Comparison of ENCODE assay signal across 8 mouse cellular contexts in genomic region chr4:116684665-116685064, GRCm38 (mm10). TPM values are rescaled to one million over a fixed set of nuclear protein-coding genes. Genes with fewer than 3 reads are reported as not detected.
DNase-seq lines count a peak whose midpoint lies in the region; ATAC-seq and TF ChIP-seq lines count a peak whose summit lies in the region.

No protein-coding gene starts in this region.

- no peak for ATAC-seq in embryonic facial prominence, embryonic 13.5 days (ENCODE audit: insufficient number of reproducible peaks, insufficient read depth, low FRiP score, low TSS enrichment, low read depth)
- no peak for ATAC-seq in intestine, embryonic 14.5 days (replicated peaks; ENCODE audit: low FRiP score, low TSS enrichment, low read depth)
- no peak for ATAC-seq in neural tube, embryonic 13.5 days (ENCODE audit: low read depth)

- H3K4me1 ChIP-seq in liver, adult 2 months (ENCODE audit: control insufficient read depth, insufficient read depth, low read length), result peaks cover 19% of the 10 kb centered on the region
- peaks cover 19% of the 10 kb centered on the region for H3K4me1 ChIP-seq in embryonic facial prominence, embryonic 13.5 days
- H3K4me1 ChIP-seq in intestine, embryonic 14.5 days (replicated peaks; ENCODE audit: control insufficient read depth, insufficient read depth, low read length), result peaks cover 14% of the 10 kb centered on the region
- H3K4me1 ChIP-seq in neural tube, embryonic 13.5 days (replicated peaks), result peaks cover 16% of the 10 kb centered on the region

- no peak for TF ChIP-seq CTCF in liver, adult 2 months (IDR thresholded peaks at IDR 0.05; ENCODE audit: low read depth, low read length)

- peaks cover 15% of the 10 kb centered on the region; the same call in 1 of the 2 replicates for H3K79me2 ChIP-seq in liver, adult 2 months (ENCODE audit: control insufficient read depth, insufficient read depth, low read length)

- no peaks in the 10 kb centered on the region for H3K27me3 ChIP-seq in liver, adult 2 months (ENCODE audit: control insufficient read depth, insufficient read depth, low read length)
- H3K27me3 ChIP-seq in embryonic facial prominence, embryonic 13.5 days, result no peaks in the 10 kb centered on the region
- H3K27me3 ChIP-seq in intestine, embryonic 14.5 days (replicated peaks; ENCODE audit: control insufficient read depth, insufficient read depth, low read length), result no peaks in the 10 kb centered on the region
- no peaks in the 10 kb centered on the region for H3K27me3 ChIP-seq in neural tube, embryonic 13.5 days

- DNase-seq in liver, adult 2 months (ENCODE audit: extremely low read depth, low read depth, low spot score), result no peak
- no peak for DNase-seq in liver
- DNase-seq in intestine, embryonic 14.5 days (ENCODE audit: low spot score), result no peak
- DNase-seq in spleen, postnatal 4 days (ENCODE audit: low spot score in 2 of 2), result no peak
- DNase-seq in layer of hippocampus, postnatal 14 days (ENCODE audit: low spot score in 2 of 2), result no peak
- no peak for DNase-seq in layer of hippocampus, postnatal 36 days

- peak overlapping the region; percentile 67 for H3K9ac ChIP-seq in liver, adult 2 months (ENCODE audit: low read depth, low read length)
- H3K9ac ChIP-seq in embryonic facial prominence, embryonic 13.5 days, result peak overlapping the region; percentile 86
- peak overlapping the region; percentile 82 for H3K9ac ChIP-seq in intestine, embryonic 14.5 days (ENCODE audit: low read length)
- peak overlapping the region; percentile 73; the same call in 1 of the 2 replicates for H3K9ac ChIP-seq in neural tube, embryonic 13.5 days

- peak overlapping the region; percentile 72; the same call in 1 of the 2 replicates for H3K4me3 ChIP-seq in liver, adult 2 months (ENCODE audit: insufficient read depth, low read depth, low read length)
- peak overlapping the region; percentile 74 for H3K4me3 ChIP-seq in embryonic facial prominence, embryonic 13.5 days
- no peak overlapping the region; the same call in 1 of the 2 replicates for H3K4me3 ChIP-seq in intestine, embryonic 14.5 days (ENCODE audit: low read depth, low read length)
- peak overlapping the region; percentile 68; the same call in 1 of the 2 replicates for H3K4me3 ChIP-seq in neural tube, embryonic 13.5 days

- no peaks in the 10 kb centered on the region for H3K9me3 ChIP-seq in embryonic facial prominence, embryonic 13.5 days
- H3K9me3 ChIP-seq in intestine, embryonic 14.5 days (ENCODE audit: control insufficient read depth, low read length), result no peaks in the 10 kb centered on the region
- no peaks in the 10 kb centered on the region for H3K9me3 ChIP-seq in neural tube, embryonic 13.5 days

- H3K36me3 ChIP-seq in liver, adult 2 months (ENCODE audit: control insufficient read depth, insufficient read depth, low read length), result peaks cover 26% of the 10 kb centered on the region
- peaks cover 21% of the 10 kb centered on the region for H3K36me3 ChIP-seq in embryonic facial prominence, embryonic 13.5 days
- H3K36me3 ChIP-seq in intestine, embryonic 14.5 days (ENCODE audit: control insufficient read depth, insufficient read depth, low read length), result peaks cover 25% of the 10 kb centered on the region
- H3K36me3 ChIP-seq in neural tube, embryonic 13.5 days, result peaks cover 15% of the 10 kb centered on the region

- H3K27ac ChIP-seq in liver, adult 2 months (replicated peaks; ENCODE audit: insufficient read depth, low read depth, low read length), result peak overlapping the region; percentile 96
- peak overlapping the region; percentile 98 for H3K27ac ChIP-seq in embryonic facial prominence, embryonic 13.5 days
- H3K27ac ChIP-seq in intestine, embryonic 14.5 days (ENCODE audit: low read depth), result peak overlapping the region; percentile 97
- peak overlapping the region; percentile 88 for H3K27ac ChIP-seq in neural tube, embryonic 13.5 days (replicated peaks)

- no peak for TF ChIP-seq POLR2A in liver, adult 2 months (IDR thresholded peaks at IDR 0.05; ENCODE audit: extremely low read depth, insufficient read depth, low read length)

- H3K4me2 ChIP-seq in embryonic facial prominence, embryonic 13.5 days, result peak overlapping the region; percentile 67
- H3K4me2 ChIP-seq in intestine, embryonic 14.5 days (ENCODE audit: low read length), result peak overlapping the region; percentile 73
- H3K4me2 ChIP-seq in neural tube, embryonic 13.5 days, result peak overlapping the region; percentile 81

- WGBS in liver, adult 2 months, result 35% methylated on average over 2 of the region's 2 CpGs
- WGBS in embryonic facial prominence, embryonic 13.5 days, result 55% methylated on average over 2 of the region's 2 CpGs
- WGBS in intestine, embryonic 14.5 days, result 90% methylated on average over 2 of the region's 2 CpGs
- 87% methylated on average over 2 of the region's 2 CpGs for WGBS in neural tube, embryonic 13.5 days

RNA-seq across cellular contexts. Expression of gene Prdx1, which starts 0.7 kb away (rescaled TPM):
- total RNA-seq in liver, adult 2 months (2014; rRNA removed), result 868 and 925 TPM in 2 replicates
- 376 and 421 TPM in 2 replicates for polyA plus RNA-seq in liver, adult 2 months (2012; rRNA removed)
- polyA plus RNA-seq in embryonic facial prominence, embryonic 13.5 days (2015; fragmentation: Nextera tagmentation; extraction: Ambion mirVana), result 1,178 and 1,215 TPM in 2 replicates
- polyA plus RNA-seq in intestine, embryonic 14.5 days (2014; fragmentation: Nextera tagmentation; extraction: Ambion mirVana), result 1,268 and 1,288 TPM in 2 replicates
- polyA plus RNA-seq in neural tube, embryonic 13.5 days (2015; fragmentation: Nextera tagmentation; extraction: Ambion mirVana), result 505 and 512 TPM in 2 replicates
- 100 to 1,000 TPM; 185 to 195 TPM for total RNA-seq in layer of hippocampus, postnatal 14 days (2021)
- 100 to 1,000 TPM; 148 to 168 TPM for total RNA-seq in layer of hippocampus, postnatal 36 days (2021)

RNA-seq across cellular contexts. Expression of gene Mmachc, which starts 23.5 kb away (rescaled TPM):
- total RNA-seq in liver, adult 2 months (2014; rRNA removed), result 10.3 and 11.3 TPM in 2 replicates
- polyA plus RNA-seq in liver, adult 2 months (2012; rRNA removed), result 15.7 and 17.3 TPM in 2 replicates
- polyA plus RNA-seq in embryonic facial prominence, embryonic 13.5 days (2015; fragmentation: Nextera tagmentation; extraction: Ambion mirVana), result 24.5 and 30.4 TPM in 2 replicates
- 12.9 and 17.6 TPM in 2 replicates for polyA plus RNA-seq in intestine, embryonic 14.5 days (2014; fragmentation: Nextera tagmentation; extraction: Ambion mirVana)
- polyA plus RNA-seq in neural tube, embryonic 13.5 days (2015; fragmentation: Nextera tagmentation; extraction: Ambion mirVana), result 24.7 and 26.3 TPM in 2 replicates
- total RNA-seq in layer of hippocampus, postnatal 14 days (2021), result 10 to 100 TPM; 16.0 to 19.0 TPM
- 10 to 100 TPM; 16.1 to 18.3 TPM for total RNA-seq in layer of hippocampus, postnatal 36 days (2021)

RNA-seq across cellular contexts. Expression of gene Ccdc163, which starts 23.6 kb away (rescaled TPM):
- 2.7 and 4.2 TPM in 2 replicates for total RNA-seq in liver, adult 2 months (2014; rRNA removed)
- polyA plus RNA-seq in liver, adult 2 months (2012; rRNA removed), result 9.3 and 13.1 TPM in 2 replicates
- polyA plus RNA-seq in embryonic facial prominence, embryonic 13.5 days (2015; fragmentation: Nextera tagmentation; extraction: Ambion mirVana), result 24.9 and 27.4 TPM in 2 replicates
- 35.9 and 42.5 TPM in 2 replicates for polyA plus RNA-seq in intestine, embryonic 14.5 days (2014; fragmentation: Nextera tagmentation; extraction: Ambion mirVana)
- polyA plus RNA-seq in neural tube, embryonic 13.5 days (2015; fragmentation: Nextera tagmentation; extraction: Ambion mirVana), result 12.0 TPM in 2 replicates
- 1 to 10 TPM; 2.9 to 4.5 TPM for total RNA-seq in layer of hippocampus, postnatal 14 days (2021)
- 1 to 10 TPM; 2.8 to 5.3 TPM for total RNA-seq in layer of hippocampus, postnatal 36 days (2021)

RNA-seq across cellular contexts. Expression of gene Akr1a1, which starts 33.2 kb away (rescaled TPM):
- 337 and 363 TPM in 2 replicates for total RNA-seq in liver, adult 2 months (2014; rRNA removed)
- polyA plus RNA-seq in liver, adult 2 months (2012; rRNA removed), result 517 and 533 TPM in 2 replicates
- polyA plus RNA-seq in embryonic facial prominence, embryonic 13.5 days (2015; fragmentation: Nextera tagmentation; extraction: Ambion mirVana), result 763 and 775 TPM in 2 replicates
- polyA plus RNA-seq in intestine, embryonic 14.5 days (2014; fragmentation: Nextera tagmentation; extraction: Ambion mirVana), result 764 and 800 TPM in 2 replicates
- 689 and 718 TPM in 2 replicates for polyA plus RNA-seq in neural tube, embryonic 13.5 days (2015; fragmentation: Nextera tagmentation; extraction: Ambion mirVana)
- total RNA-seq in layer of hippocampus, postnatal 14 days (2021), result 100 to 1,000 TPM; 474 to 484 TPM
- total RNA-seq in layer of hippocampus, postnatal 36 days (2021), result 100 to 1,000 TPM; 372 to 396 TPM

RNA-seq across cellular contexts. Expression of gene Tesk2, which starts 36.1 kb away (rescaled TPM):
- total RNA-seq in liver, adult 2 months (2014; rRNA removed), result 11.5 and 13.6 TPM in 2 replicates
- 7.2 and 7.8 TPM in 2 replicates for polyA plus RNA-seq in liver, adult 2 months (2012; rRNA removed)
- polyA plus RNA-seq in embryonic facial prominence, embryonic 13.5 days (2015; fragmentation: Nextera tagmentation; extraction: Ambion mirVana), result 9.4 and 11.2 TPM in 2 replicates
- polyA plus RNA-seq in intestine, embryonic 14.5 days (2014; fragmentation: Nextera tagmentation; extraction: Ambion mirVana), result 8.3 TPM in 2 replicates
- polyA plus RNA-seq in neural tube, embryonic 13.5 days (2015; fragmentation: Nextera tagmentation; extraction: Ambion mirVana), result 3.0 and 4.0 TPM in 2 replicates
- 1 to 10 TPM; 5.2 to 5.4 TPM for total RNA-seq in layer of hippocampus, postnatal 14 days (2021)
- 1 to 10 TPM; 4.1 to 5.0 TPM for total RNA-seq in layer of hippocampus, postnatal 36 days (2021)
